ENCODE assay signal across 9 mouse cellular contexts in genomic region chr11:53182858-53183257, GRCm38 (mm10).
DNase-seq lines count a peak whose midpoint lies in the region; ATAC-seq and TF ChIP-seq lines count a peak whose summit lies in the region.
"Had no signal": no experiment of that assay in that cellular context is flagged by ENCODE, and none has a peak within 500 bp of the region (broad histone marks: within the 10 kb centered on the region; RNA-seq: fewer than 3 reads in every experiment).

No protein-coding gene starts in this region.

- peak; percentile 72 to 74 for DNase-seq in cerebellum, postnatal 10 days
- no peak for DNase-seq in cerebellum, adult 9-11 months
- DNase-seq in layer of hippocampus, postnatal 36 days = peak; percentile 13 to 19
- DNase-seq in frontal cortex, adult 2 months (ENCODE audit: extremely low spot score in 1 of 2, low spot score in 1 of 2) = no peak
- DNase-seq: adrenal gland, postnatal 25 days had no signal

- H3K27me3 ChIP-seq in midbrain, embryonic 13.5 days = no peaks in the 10 kb centered on the region
- H3K27me3 ChIP-seq in midbrain, embryonic 16.5 days (ENCODE audit: control insufficient read depth, insufficient read depth, low read depth, low read length) = no peaks in the 10 kb centered on the region
- no peaks in the 10 kb centered on the region for H3K27me3 ChIP-seq in small intestine, adult 2 months (ENCODE audit: control insufficient read depth, insufficient read depth, low read length)
- H3K27me3 ChIP-seq in kidney, embryonic 16.5 days (ENCODE audit: insufficient read depth, low read length) = no peaks in the 10 kb centered on the region

- no peak overlapping the region for H3K4me2 ChIP-seq in midbrain, embryonic 13.5 days (replicated peaks)
- no peak overlapping the region for H3K4me2 ChIP-seq in midbrain, embryonic 16.5 days (ENCODE audit: low read length)
- no peak overlapping the region for H3K4me2 ChIP-seq in kidney, embryonic 16.5 days (replicated peaks; ENCODE audit: low read depth, low read length)

- peaks cover 15% of the 10 kb centered on the region for H3K4me1 ChIP-seq in midbrain, embryonic 13.5 days (replicated peaks)
- H3K4me1 ChIP-seq in midbrain, embryonic 16.5 days (ENCODE audit: control insufficient read depth, insufficient read depth, low read length) = no peaks in the 10 kb centered on the region
- H3K4me1 ChIP-seq in small intestine, adult 2 months (ENCODE audit: control insufficient read depth, insufficient read depth, insufficient read length, low read length) = no peaks in the 10 kb centered on the region
- peaks cover 5% of the 10 kb centered on the region; the same call in 1 of the 2 replicates for H3K4me1 ChIP-seq in kidney, embryonic 16.5 days (ENCODE audit: insufficient read depth, low read length)

- H3K27ac ChIP-seq in midbrain, embryonic 13.5 days = peak overlapping the region; percentile 25; the same call in 1 of the 2 replicates
- H3K27ac ChIP-seq in midbrain, embryonic 16.5 days (ENCODE audit: low read length) = no peak overlapping the region
- H3K27ac ChIP-seq in small intestine, adult 2 months (ENCODE audit: insufficient read depth, low read depth, low read length) = peak overlapping the region; percentile 39
- H3K27ac ChIP-seq in kidney, embryonic 16.5 days (ENCODE audit: low read length) = no peak overlapping the region

- TF ChIP-seq CTCF in small intestine, adult 2 months (IDR thresholded peaks at IDR 0.05; ENCODE audit: extremely low read depth, insufficient read length, insufficient replicate concordance, low read depth, low read length) = no peak

- no peak overlapping the region for H3K9ac ChIP-seq in midbrain, embryonic 13.5 days (replicated peaks)
- no peak overlapping the region for H3K9ac ChIP-seq in midbrain, embryonic 16.5 days (ENCODE audit: low read depth, low read length)
- no peak overlapping the region for H3K9ac ChIP-seq in kidney, embryonic 16.5 days (replicated peaks; ENCODE audit: low read length)

- 46% methylated on average over 4 of the region's 4 CpGs for WGBS in midbrain, embryonic 13.5 days
- 40% methylated on average over 4 of the region's 4 CpGs for WGBS in midbrain, embryonic 16.5 days
- 38% methylated on average over 4 of the region's 4 CpGs for WGBS in small intestine, adult 2 months
- WGBS in kidney, embryonic 16.5 days = 46% methylated on average over 4 of the region's 4 CpGs

- no peak overlapping the region for H3K4me3 ChIP-seq in midbrain, embryonic 13.5 days (replicated peaks)
- H3K4me3 ChIP-seq in midbrain, embryonic 16.5 days (ENCODE audit: low read depth, low read length) = no peak overlapping the region
- no peak overlapping the region for H3K4me3 ChIP-seq in small intestine, adult 2 months (ENCODE audit: low read depth, low read length)
- H3K4me3 ChIP-seq in kidney, embryonic 16.5 days (ENCODE audit: low read length) = no peak overlapping the region

- H3K36me3 ChIP-seq in midbrain, embryonic 13.5 days = no peaks in the 10 kb centered on the region
- no peaks in the 10 kb centered on the region for H3K36me3 ChIP-seq in midbrain, embryonic 16.5 days (ENCODE audit: control insufficient read depth, insufficient read depth, low read length)
- H3K36me3 ChIP-seq in small intestine, adult 2 months (ENCODE audit: control insufficient read depth, insufficient read depth, low read length) = no peaks in the 10 kb centered on the region
- no peaks in the 10 kb centered on the region for H3K36me3 ChIP-seq in kidney, embryonic 16.5 days (ENCODE audit: insufficient read depth, low read length)

- no peak for TF ChIP-seq POLR2A in small intestine, adult 2 months (IDR thresholded peaks at IDR 0.05; ENCODE audit: low read depth, low read length)

- H3K9me3 ChIP-seq in midbrain, embryonic 13.5 days = no peaks in the 10 kb centered on the region
- H3K9me3 ChIP-seq in midbrain, embryonic 16.5 days (replicated peaks; ENCODE audit: control insufficient read depth, low read length, poor library complexity, severe bottlenecking) = no peaks in the 10 kb centered on the region
- no peaks in the 10 kb centered on the region for H3K9me3 ChIP-seq in kidney, embryonic 16.5 days (ENCODE audit: low read length)

- no peak for ATAC-seq in midbrain, embryonic 13.5 days
- no peak for ATAC-seq in midbrain, embryonic 16.5 days
- ATAC-seq in kidney, embryonic 16.5 days (ENCODE audit: low FRiP score, low TSS enrichment) = no peak

Comparison
In these comparisons a context has a peak if more than half of its experiments do, and no peak if none do; other contexts are left out.
1. DNase-seq: peak in cerebellum, postnatal 10 days (2 of 2) and layer of hippocampus, postnatal 36 days (2 of 2); none in cerebellum, adult 9-11 months (single experiment) and frontal cortex, adult 2 months (0 of 2).
2. H3K27ac ChIP-seq: peak in midbrain, embryonic 13.5 days (single experiment) and small intestine, adult 2 months (single experiment); none in midbrain, embryonic 16.5 days (single experiment) and kidney, embryonic 16.5 days (single experiment).